Mouse (Mus musculus) kidney, embryonic 14.5 days (tissue): ENCODE measurements at regions not wholly inside any gene's neighbourhood (a gene's known extent, or its start where the extent isn't known, plus 50 kb on each side); places are given as distances from the start of the nearest gene placed in this dataset.

ENCODE experiments used
- ATAC-seq: fragments of 200-750 bp; cut with Nextera tagmentation; 2 replicates; pipeline ENCODE4 v1.8.0; 2017; ENCODE audit warnings: moderate number of reproducible peaks, mild to moderate bottlenecking, moderate TSS enrichment, moderate library complexity; ENCODE audit not compliant: low FRiP score, low TSS enrichment
- H3K27ac ChIP-seq: fragments of 300-500 bp; sonication (generic); 2 replicates; pipeline ENCODE4 v1.5.1; 2014; ENCODE audit warnings: low read depth, mild to moderate bottlenecking, low read length, moderate library complexity, mixed read lengths
- H3K27me3 ChIP-seq: fragments of 300-500 bp; sonication (generic); 2 replicates; pipeline ENCODE4 v1.6.1; 2014; ENCODE audit warnings: mild to moderate bottlenecking, low read length; ENCODE audit not compliant: control insufficient read depth, insufficient read depth
- H3K36me3 ChIP-seq: fragments of 300-500 bp; sonication (generic); 2 replicates; pipeline ENCODE4 v1.6.1; 2014; ENCODE audit warnings: low read length, mixed read lengths; ENCODE audit not compliant: control insufficient read depth, insufficient read depth
- H3K4me1 ChIP-seq: fragments of 300-500 bp; sonication (generic); 2 replicates; pipeline ENCODE4 v1.6.1; 2014; ENCODE audit warnings: low read length, mixed read lengths; ENCODE audit not compliant: control insufficient read depth, insufficient read depth
- H3K4me2 ChIP-seq: fragments of 300-500 bp; sonication (generic); replicated peaks from 2 replicates; pipeline ENCODE4 v1.6.1; 2014; ENCODE audit warnings: low read depth, mild to moderate bottlenecking, low read length
- H3K4me3 ChIP-seq: fragments of 300-500 bp; sonication (generic); 2 replicates; pipeline ENCODE4 v1.5.1; 2014; ENCODE audit warnings: mild to moderate bottlenecking, low read length
- H3K9ac ChIP-seq: fragments of 300-500 bp; sonication (generic); 2 replicates; pipeline ENCODE4 v1.6.1; 2014; ENCODE audit warnings: low read depth, mild to moderate bottlenecking, low read length, moderate library complexity
- H3K9me3 ChIP-seq: fragments of 300-500 bp; sonication (generic); 2 replicates; pipeline ENCODE4 v1.6.1; 2016; ENCODE audit warnings: low read length; ENCODE audit not compliant: control insufficient read depth
- WGBS: fragments of 180-500 bp; shearing (Covaris S2); extraction: QIAGEN DNeasy Blood & Tissue Kit; methylation state at CpG from one replicate; pipeline ENCODE4 v1.1.7; 2014; 5-methylcytosine and 5-hydroxymethylcytosine counted together

- Histone ChIP-seq H3K9me3 (no peaks in the 10 kb centered on the region), H3K36me3 (no peaks in the 10 kb centered on the region), H3K27me3 (no peaks in the 10 kb centered on the region), H3K27ac (peak overlapping the region; percentile 38; the same call in 1 of the 2 replicates), H3K4me1 (peaks cover 23% of the 10 kb centered on the region), H3K4me3 (no peak overlapping the region), H3K9ac (no peak overlapping the region), H3K4me2 (no peak overlapping the region)
- peak; percentile 88 for ATAC-seq
- 13% methylated on average over 12 of the region's 12 CpGs for WGBS
Observed at GRCm38 (mm10) chr10:111801794-111802359, 170.6 kb upstream of the Krr1 start.

GRCm38 (mm10) chr10:111806333-111806732 lies 166.1 kb upstream of the Krr1 start:
- no peak overlapping the region for H3K9ac ChIP-seq
- no peaks in the 10 kb centered on the region for H3K27me3 ChIP-seq
- H3K9me3 ChIP-seq: no peaks in the 10 kb centered on the region
- H3K36me3 ChIP-seq: no peaks in the 10 kb centered on the region
- H3K4me2 ChIP-seq: no peak overlapping the region
- H3K27ac ChIP-seq: no peak overlapping the region
- peaks cover 13% of the 10 kb centered on the region for H3K4me1 ChIP-seq
- no peak for ATAC-seq
- no peak overlapping the region for H3K4me3 ChIP-seq
- 82% methylated on average over 3 of the region's 3 CpGs for WGBS

DNA sequence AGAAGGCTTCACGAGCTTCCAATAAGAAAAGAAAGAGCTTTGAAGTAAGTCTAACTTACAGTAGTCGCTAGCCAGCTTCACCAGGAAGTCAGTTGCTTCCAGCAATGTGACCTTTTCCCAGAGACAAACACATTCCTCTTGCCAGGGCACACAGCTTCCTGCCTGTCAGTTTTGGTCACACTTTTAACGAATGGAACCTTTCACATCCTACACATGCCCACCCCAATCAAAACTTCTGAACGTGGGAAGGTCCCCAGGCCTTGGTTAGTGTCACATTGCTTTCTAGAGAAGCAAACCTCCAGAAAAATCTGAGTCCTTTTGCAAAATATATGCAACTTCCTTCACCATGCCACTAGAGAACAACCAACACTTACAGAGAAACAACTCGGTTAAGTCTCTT lies 165.5 kb upstream of the Krr1 start:
- no peak overlapping the region for H3K4me2 ChIP-seq
- no peak overlapping the region for H3K4me3 ChIP-seq
- no peak overlapping the region for H3K9ac ChIP-seq
- no peaks in the 10 kb centered on the region for H3K27me3 ChIP-seq
- no peak for ATAC-seq
- no peak overlapping the region; the same call in 1 of the 2 replicates for H3K27ac ChIP-seq
- H3K9me3 ChIP-seq: no peaks in the 10 kb centered on the region
- H3K36me3 ChIP-seq: no peaks in the 10 kb centered on the region
- 24% methylated on average over 5 of the region's 5 CpGs for WGBS
- H3K4me1 ChIP-seq: peaks cover 10% of the 10 kb centered on the region

GRCm38 (mm10) chr10:111813736-111814135 lies 158.7 kb upstream of the Krr1 start:
- Histone ChIP-seq H3K36me3 (no peaks in the 10 kb centered on the region), H3K27ac (no peak overlapping the region), H3K27me3 (no peaks in the 10 kb centered on the region), H3K9me3 (no peaks in the 10 kb centered on the region), H3K4me3 (no peak overlapping the region), H3K4me1 (peaks cover 5% of the 10 kb centered on the region; the same call in 1 of the 2 replicates), H3K9ac (no peak overlapping the region), H3K4me2 (no peak overlapping the region)
- ATAC-seq: no peak
- WGBS: 88% methylated on average over 4 of the region's 4 CpGs

DNA sequence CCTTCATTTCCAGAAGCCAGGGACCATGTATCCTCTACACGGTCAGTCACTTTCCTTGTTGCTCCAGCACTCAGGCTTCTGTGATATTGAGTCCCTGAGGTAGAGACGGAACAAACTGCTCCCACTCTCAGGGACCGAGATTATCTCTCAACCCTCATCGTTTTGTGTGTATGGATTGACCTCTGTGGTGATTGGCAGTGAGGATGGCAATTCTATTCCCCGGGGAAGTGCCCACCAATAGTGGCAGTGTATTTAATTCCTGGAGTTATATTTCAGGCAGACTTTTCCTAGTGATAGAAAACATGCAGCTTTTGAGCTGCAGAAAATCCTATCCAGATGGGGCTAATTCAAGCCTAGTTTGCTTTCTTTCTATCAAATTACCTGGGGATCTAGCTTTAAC lies 157.8 kb upstream of the Krr1 start:
- H3K9me3 ChIP-seq: no peaks in the 10 kb centered on the region
- H3K9ac ChIP-seq: no peak overlapping the region
- H3K27me3 ChIP-seq: no peaks in the 10 kb centered on the region
- H3K4me1 ChIP-seq: peaks cover 5% of the 10 kb centered on the region; the same call in 1 of the 2 replicates
- 70% methylated on average over 5 of the region's 5 CpGs for WGBS
- no peak overlapping the region for H3K4me2 ChIP-seq
- ATAC-seq: no peak
- H3K4me3 ChIP-seq: no peak overlapping the region
- no peaks in the 10 kb centered on the region for H3K36me3 ChIP-seq
- no peak overlapping the region for H3K27ac ChIP-seq

- no peak for ATAC-seq
Observed at GRCm38 (mm10) chr10:111815160-111815559, 157.3 kb upstream of the Krr1 start.

DNA sequence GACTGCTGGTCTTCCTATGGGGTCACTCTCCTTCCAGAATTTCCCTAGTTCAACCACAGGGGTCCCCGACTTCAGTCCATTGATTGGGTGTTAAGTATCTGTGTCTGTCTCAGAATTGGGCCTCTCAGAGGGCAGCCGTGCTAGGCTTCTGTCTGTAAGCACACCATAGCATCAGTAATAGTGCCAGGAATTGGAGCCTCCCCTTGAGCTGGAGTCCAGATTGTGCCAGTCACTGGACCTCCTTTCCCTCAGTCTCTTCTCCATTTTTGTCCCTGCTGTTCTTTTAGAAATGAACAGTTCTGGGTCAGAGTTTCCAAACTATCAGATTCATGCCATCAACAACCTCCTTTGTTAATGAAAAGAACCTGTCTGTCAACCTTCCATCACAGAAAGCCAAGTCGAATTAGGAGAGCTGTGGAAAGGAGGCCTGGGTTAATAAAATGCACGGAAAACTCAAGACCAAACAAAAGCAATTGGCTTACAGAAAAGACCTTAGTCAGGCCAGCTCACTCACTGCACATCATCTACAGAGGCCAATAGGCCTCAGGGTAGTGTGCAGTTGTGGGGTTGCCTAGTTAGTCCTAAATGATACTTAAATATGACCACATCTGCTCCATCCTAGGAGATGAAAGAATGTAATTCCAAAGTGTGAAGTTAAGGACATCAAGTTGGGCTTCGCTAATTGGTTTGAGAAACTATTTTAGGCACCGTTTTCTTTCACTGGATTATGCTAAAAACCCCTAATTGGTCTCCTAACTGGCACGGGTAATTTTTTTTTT lies 156.5 kb upstream of the Krr1 start:
- Histone ChIP-seq H3K4me1 (peaks cover 5% of the 10 kb centered on the region; the same call in 1 of the 2 replicates), H3K9ac (no peak overlapping the region), H3K27ac (no peak overlapping the region), H3K27me3 (no peaks in the 10 kb centered on the region), H3K4me3 (no peak overlapping the region), H3K9me3 (no peaks in the 10 kb centered on the region), H3K4me2 (no peak overlapping the region), H3K36me3 (no peaks in the 10 kb centered on the region)
- 84% methylated on average over 7 of the region's 7 CpGs for WGBS
- no peak for ATAC-seq

More at GRCm38 (mm10) chr10:111815160-111815559, 157.3 kb upstream of the Krr1 start:
- H3K27me3 ChIP-seq: no peaks in the 10 kb centered on the region
- no peak overlapping the region for H3K4me2 ChIP-seq
- H3K36me3 ChIP-seq: no peaks in the 10 kb centered on the region
- no peak overlapping the region for H3K9ac ChIP-seq
- no peak overlapping the region for H3K27ac ChIP-seq
- no peaks in the 10 kb centered on the region for H3K9me3 ChIP-seq
- WGBS: 83% methylated on average over 2 of the region's 2 CpGs
- H3K4me1 ChIP-seq: peaks cover 5% of the 10 kb centered on the region; the same call in 1 of the 2 replicates
- no peak overlapping the region for H3K4me3 ChIP-seq

- H3K4me1 ChIP-seq: peaks cover 5% of the 10 kb centered on the region; the same call in 1 of the 2 replicates
- H3K9me3 ChIP-seq: no peaks in the 10 kb centered on the region
- 95% methylated on average over 8 of the region's 8 CpGs for WGBS
- H3K27ac ChIP-seq: no peak overlapping the region
- H3K4me2 ChIP-seq: no peak overlapping the region
- H3K4me3 ChIP-seq: no peak overlapping the region
- no peak overlapping the region for H3K9ac ChIP-seq
- no peaks in the 10 kb centered on the region for H3K36me3 ChIP-seq
- H3K27me3 ChIP-seq: no peaks in the 10 kb centered on the region
- no peak for ATAC-seq
Observed at GRCm38 (mm10) chr10:111819755-111820451, 152.6 kb upstream of the Krr1 start.

DNA sequence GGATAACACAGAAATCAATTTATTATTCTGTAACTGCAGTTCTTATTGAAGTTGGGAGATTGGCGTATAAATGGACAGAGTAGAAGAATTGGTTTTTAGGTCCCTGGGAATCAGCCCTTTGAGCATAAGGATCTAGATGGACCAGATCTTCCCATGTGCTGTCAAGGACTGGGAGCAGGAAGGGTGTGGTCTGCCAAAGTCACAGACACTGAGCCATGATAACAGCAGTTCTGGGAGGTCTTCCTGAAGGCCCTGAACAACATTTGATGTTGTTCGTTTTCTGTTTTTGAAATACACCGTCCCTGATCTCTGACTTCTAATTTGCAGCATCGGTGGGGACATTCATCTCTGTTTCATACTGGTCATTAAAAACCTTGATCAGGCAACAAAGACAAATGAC lies 147.6 kb upstream of the Krr1 start:
- 57% methylated on average over 4 of the region's 4 CpGs for whole genome bisulfite sequencing
- no peak for ATAC-seq

More for the DNA sequence above, 147.6 kb upstream of the Krr1 start:
- no peak overlapping the region for H3K27ac ChIP-seq
- no peaks in the 10 kb centered on the region for H3K4me1 ChIP-seq
- H3K4me2 ChIP-seq: no peak overlapping the region
- no peak overlapping the region for H3K4me3 ChIP-seq
- H3K9me3 ChIP-seq: no peaks in the 10 kb centered on the region
- no peak overlapping the region for H3K9ac ChIP-seq
- no peaks in the 10 kb centered on the region for H3K36me3 ChIP-seq
- no peaks in the 10 kb centered on the region for H3K27me3 ChIP-seq
